Mouse (Mus musculus) left cerebral cortex, adult 8-10 months (tissue): ENCODE measurements around the gene Fgr. TPM values are rescaled to one million over a fixed set of nuclear protein-coding genes. Genes with fewer than 3 reads are reported as not detected.
"Not testable (repeated sequence)": the region's sequence is repeated elsewhere in the genome, so short reads cannot be mapped to it uniquely, and the experiment has no call there.

Experiments used
- DNase-seq, 2 experiments: peaks; one replicate each; pipeline ENCODE4 v3.0.0; 2022; ENCODE audit warnings: low spot score in 2 of 2
- total RNA-seq, 4 experiments: library from RNA; stranded (reverse); gene quantifications; 2 replicates each; pipeline ENCODE4 v1.2.4; 2022

Gene Fgr
- total RNA-seq, 4 experiments from 2014 or later = 0.17 to 1.1 (median 0.82) TPM

DNA sequence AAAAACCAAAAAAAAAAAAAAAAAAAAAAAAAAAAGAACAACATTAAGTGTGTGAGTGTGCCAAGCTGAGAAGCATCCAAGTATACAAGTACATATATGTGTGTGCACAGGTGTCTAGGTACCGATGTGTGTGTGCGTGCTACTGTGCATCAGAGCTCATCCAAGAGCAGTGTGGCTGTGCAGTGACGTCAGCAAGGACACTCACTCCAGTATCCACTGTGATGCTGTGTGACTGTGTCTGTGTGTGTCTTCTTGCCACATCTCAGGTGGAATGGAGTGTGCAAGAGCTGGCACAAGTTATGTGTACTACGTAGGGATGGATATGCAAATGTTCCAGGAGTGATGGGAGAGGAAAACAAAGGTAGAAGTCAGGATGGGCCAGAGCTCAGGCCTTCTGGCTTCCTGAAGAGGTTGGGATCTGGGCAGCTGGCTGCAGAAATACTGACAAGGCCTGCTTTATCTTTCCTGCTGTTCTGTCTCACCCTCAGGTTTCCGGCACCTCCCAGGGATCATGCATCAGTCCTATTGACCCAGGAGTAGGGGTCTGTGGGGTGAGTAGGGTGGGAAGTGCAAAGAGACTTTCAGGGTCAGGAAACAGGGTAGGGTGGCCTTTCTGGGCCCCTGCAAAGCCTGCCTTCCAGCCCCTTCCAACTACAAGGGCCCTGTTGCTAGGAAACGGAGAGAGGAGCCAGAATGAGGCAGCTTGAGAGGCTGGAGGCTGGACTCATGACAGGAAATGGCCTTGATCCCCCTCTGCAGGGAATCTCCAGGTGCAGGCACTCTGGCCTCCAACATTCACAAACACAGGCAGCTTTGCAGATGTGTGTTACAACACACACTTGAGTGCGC is 10.0 kb downstream of the Fgr start:
- DNase-seq = no peak

DNA sequence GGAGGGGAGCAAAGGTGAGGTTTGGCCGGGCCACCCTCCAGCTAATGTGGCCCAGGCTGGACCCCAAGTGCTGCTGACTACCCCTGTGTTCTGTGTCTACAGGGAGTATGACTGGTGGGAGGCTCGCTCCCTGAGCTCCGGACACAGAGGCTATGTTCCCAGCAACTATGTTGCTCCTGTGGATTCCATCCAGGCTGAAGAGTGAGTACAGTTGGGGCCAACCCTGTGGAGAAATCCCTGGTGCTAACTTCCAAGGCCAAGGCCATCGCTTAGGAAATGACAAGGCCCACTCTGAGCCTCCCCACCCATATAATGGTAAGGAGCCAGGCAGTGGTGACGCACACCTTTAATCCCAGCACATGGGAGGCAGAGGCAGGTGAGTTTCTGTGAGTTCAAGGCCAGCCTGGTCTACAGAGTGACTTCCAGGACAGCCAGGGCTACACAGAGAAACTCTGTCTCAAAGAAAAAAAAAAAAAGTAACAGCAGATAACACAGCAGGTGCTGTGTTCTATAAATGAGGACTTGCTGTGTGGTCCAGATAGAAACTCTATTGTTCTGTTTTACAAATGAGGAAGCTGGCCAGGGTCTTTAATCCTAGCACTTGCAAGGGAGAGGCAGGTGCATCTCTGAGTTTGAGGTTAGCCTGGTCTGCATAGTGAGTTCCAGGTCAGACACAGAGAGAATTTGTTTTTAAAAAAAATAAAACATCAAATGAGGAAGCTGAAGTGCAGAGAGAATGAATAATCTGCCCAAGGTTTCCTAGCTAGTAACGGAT is 14.9 kb downstream of the Fgr start:
- DNase-seq = no peak

DNA sequence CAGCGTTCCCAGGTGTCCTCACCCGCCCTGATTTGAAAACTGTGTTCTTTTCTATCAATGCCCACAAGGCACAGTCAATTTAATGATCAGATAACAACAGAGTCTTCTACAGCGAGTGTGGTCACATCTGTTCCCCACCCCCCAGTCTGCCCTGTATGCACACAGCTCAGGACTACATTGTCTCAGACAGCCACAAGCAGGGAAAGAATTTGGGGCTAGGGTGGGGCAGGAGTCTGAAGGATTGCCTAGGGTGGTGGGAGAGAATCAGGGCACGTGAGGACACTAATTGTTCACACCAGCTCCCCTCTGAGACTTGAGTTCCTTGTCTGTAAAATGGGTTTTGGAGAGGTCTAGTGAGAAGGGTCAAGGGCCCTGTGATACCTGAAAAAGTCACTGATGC is 19.7 kb downstream of the Fgr start:
- DNase-seq = no peak

DNA sequence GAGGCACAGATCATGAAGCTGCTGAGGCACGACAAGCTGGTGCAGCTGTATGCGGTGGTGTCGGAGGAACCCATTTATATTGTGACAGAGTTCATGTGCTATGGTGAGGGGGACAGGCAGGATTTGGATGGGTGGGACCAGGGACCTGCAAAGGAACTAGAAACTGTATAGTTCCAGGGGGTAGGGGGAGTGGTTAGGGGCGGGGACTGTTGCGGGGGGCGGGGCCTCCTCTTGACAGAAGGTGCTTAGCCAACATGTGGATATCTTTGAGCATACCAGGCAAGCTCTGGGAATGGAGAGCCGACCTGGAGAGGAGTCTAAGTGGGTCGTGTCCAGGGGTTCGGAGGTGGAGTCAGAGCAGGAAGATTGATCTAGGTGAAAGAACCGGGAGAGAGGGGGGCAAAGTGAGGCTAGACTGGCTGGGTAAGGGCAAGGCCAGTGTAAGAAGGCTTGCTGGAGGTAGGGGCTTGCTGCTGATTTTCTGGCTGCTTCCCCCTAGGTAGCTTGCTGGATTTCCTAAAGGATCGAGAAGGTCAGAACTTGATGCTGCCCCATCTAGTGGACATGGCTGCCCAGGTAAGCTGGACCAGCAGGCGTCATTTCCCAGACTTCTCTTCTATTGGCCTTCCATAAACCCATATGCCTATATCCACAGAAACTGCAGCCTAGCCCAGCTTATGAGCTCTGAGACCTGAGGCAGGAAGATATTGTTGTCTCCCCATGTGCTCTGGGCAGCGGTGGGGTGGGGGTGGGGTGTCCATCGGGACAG is 23.8 kb downstream of the Fgr start:
- DNase-seq = no peak

DNA sequence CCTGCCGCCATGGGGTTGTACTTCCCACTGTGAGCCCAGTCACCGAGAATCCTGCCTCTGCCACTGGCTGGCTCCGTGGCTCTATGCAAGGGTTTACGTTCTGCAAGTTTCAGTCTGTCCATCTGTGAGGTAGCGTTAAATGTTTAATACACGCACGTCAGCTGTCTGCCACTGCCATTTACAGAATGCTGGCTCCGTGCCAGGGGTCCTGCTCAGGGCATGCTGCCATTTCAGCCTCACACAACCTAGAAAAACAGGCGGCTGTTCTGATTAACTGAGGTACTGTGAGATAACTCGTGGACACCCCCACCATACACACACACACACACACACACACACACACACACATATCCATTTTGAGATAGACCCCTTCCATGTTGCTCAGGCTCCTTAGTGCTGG is 29.0 kb downstream of the Fgr start:
- no peak for DNase-seq

DNA sequence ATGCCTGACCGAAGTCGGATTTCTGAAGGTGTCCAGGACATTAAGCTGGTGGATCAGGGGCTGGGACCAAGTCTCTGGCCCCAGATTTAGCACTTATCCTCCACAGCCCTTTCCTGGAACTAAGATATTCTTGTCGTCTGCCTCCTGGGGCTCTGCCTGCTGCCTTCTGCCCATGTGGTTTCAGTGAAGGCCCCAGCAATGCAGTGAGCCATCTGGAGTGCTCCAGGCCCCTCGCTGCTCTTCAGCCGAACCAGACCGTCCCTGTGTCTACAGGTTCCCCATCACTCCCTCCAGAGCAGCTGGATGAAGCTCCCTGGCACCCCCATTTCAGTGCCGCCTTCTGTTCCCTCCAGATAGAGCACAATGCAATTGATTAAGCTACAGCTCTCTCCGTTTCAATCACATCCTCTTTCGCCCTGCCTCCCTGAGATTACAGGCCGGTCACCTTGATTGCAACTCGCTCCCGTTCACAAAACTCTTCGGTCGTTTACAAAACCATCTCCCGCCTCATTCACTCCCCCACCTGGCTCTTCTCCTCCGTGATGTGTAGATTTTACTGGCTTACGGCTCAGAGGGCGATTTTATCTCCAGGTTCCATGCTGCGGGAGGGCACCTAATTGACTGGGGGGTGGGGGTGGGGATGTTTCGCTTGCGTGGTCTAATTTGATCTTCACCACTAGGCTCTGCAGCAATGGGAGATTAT is 29.6 kb downstream of the Fgr start:
- no peak for DNase-seq

DNA sequence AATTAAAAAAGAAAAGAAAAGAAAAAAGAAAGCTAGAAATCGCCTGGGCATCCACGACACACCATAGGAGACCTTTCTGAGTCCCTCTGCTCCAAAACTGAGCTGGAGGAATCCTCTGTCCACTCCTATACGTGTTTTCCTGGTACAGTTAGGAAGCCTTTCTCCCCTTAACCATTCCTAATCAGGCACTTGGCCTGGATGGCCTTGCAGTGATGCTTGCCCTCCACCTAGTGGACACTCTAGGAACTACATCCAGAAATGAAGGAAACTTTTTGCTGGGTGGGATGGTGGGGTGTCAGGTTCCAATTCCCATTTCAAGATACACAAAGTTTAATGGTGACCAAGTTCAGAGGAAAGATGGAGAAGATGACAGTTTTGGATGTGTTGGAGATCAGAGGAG is 31.3 kb downstream of the Fgr start:
- DNase-seq = no peak

DNA sequence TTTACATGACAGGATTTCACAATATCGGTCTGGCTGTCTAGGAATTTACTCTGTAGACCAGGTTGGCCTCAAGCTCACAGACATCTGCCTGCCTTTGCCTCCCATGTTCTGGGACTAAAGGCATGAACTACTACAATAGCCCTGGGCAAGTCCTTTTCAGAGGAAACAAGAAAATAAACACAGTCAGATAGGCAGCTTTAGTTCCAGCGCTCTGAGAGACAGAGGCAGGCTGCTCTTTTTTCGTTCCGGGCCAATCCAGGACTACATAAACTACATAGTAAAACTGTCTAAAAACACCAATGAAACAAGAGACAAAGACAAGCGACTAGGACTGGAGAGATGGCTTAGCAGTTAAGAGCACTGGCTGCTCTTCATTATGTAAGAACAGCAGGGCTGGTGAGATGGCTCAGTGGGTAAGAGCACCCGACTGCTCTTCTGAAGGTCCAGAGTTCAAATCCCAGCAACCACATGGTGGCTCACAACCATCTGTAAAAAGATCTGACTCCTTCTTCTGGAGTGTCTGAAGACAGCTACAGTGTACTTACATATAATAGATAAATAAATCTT is 32.1 kb downstream of the Fgr start:
- DNase-seq = not testable (repeated sequence)

DNA sequence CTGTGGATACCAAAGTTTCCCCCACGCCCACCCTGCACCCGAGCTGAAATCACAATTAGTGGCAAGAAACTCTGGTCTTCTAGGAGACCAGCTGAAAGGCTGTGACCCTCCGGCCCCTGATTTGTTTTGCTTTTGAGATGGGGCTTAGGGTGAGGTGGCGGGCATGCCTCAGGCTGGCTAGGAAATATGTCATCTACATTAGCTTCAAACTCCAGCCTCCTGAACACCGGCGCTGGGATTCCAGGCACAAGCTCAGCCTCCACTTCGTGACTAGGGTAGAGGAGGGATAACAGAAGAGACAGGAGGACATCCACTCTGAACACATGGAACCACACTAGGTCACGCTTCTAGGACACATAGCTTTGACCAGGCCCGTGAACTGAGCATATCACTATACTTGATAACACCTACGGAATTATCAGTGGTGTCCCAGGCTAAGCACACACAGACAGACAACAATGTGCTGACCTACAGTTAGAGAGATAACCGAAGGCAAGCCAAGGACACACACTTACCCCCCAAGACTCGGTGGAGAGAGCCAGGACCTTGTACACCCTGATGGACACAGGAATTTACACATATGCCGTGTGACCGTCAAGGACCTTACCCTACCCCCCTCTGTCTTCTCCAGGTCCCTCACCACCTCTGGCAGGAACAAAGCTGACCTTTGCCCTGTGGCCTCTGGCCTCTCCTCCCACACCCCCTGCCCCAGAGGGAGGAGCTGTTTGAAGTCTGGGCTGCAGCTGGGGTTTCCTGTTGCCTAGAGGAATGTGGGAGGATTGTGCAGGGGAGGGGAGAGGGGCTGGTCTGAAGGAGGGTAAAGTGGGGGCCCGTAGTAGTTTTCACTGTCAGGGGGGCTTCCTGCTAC is 33.9 kb downstream of the Fgr start:
- no peak for DNase-seq

DNA sequence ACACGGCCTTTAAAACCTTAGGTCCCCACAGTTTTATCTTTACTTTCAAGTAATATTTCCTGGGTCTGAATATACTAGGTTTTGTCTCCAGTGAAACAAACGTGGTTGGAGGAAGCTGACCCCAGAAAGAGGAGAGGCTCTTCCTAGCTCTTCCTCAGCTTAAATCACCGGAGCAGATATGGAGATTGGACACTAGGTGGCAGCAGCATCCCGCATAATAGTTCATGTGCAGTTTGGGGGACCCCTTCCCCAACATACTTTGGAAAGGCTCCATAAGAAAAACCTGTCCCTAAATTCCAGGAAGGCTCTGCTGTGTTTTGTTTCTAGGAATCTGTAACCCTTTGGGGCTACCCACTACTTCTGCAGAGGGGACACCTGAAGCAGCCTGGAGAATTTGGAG is 35.2 kb downstream of the Fgr start:
- DNase-seq = no peak

DNA sequence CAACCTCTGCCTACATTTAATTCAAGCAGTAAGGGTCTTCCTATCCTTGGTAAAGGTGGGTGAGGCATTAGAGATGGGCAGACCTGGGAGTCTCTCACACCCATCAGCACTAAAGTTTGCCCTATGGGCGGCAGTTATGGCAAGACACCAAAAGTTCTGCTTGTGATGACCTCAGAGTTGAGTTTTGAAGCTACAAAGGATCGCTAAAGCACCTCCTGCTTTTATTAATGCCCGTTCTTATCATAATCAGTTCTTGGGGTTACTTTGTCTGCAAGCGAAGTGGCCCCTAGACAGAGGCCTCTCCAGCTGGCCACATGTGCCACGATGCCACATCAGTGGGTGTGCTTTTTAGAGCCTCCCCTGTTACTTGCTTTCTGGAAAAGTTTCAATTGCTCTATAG is 35.8 kb downstream of the Fgr start:
- no peak for DNase-seq

DNA sequence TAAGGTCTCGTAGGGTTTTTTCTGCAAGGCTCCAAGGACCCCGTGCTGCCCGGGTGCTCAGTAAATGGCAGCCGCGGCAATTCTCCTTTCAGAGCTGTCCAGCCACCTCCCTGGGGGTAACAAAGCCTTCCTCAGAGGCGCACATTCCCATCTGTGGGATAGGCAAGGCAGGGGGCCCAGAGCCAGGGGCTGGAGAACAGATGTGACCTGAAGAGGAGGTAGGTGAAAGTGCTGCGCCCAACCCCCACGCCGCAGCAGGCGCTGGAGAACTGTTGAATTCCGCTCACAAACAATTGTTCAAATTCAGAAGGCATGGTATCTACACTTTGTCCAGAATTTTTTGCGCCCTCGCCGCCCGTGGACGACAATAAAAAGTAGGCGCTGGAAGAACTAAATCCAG is 36.7 kb downstream of the Fgr start:
- no peak for DNase-seq

DNA sequence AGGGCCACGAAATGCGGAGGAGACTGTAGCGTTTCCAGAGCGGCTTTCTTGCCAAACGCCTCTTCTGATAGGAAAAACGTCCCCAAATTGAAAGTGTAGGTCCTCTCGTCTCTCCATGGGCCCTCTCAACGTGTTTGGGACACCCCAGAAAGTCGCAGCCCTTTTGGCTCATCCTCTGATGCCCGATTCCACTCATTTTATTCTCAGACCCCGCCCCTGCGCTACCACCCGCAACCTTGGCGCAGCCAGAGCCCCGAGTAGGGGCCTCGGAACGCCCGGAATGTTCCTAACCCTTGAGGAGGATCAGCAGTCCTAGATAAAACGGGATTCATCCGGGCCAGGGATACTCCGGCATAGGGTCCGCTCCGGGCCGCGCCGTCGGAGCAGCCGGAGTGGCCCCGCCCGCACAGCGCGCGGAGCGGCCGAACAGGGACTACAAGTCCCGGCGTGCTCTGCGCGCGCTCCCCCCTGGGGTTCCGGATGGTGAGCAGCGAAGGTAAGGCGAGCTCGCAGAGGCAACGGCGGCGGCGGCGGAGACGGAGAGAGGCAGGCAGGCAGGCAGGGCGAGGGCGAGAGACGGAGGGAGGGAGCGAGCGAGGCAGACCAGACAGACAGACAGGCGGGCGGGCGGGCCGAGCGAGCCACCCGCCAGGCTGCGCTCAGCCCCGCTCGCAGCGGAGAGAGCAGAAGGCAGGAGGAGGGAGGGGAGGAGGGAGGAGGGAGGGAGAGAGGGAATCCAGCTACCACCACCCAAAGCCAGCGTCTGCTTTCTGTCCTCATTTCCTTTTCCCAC is 37.3 kb downstream of the Fgr start, which contains the start of gene Ahdc1:
Gene Ahdc1 (plus strand): TSS at position 233 of the 793 bp plus-strand sequence.
- DNase-seq = peak; percentile 91 to 94

DNA sequence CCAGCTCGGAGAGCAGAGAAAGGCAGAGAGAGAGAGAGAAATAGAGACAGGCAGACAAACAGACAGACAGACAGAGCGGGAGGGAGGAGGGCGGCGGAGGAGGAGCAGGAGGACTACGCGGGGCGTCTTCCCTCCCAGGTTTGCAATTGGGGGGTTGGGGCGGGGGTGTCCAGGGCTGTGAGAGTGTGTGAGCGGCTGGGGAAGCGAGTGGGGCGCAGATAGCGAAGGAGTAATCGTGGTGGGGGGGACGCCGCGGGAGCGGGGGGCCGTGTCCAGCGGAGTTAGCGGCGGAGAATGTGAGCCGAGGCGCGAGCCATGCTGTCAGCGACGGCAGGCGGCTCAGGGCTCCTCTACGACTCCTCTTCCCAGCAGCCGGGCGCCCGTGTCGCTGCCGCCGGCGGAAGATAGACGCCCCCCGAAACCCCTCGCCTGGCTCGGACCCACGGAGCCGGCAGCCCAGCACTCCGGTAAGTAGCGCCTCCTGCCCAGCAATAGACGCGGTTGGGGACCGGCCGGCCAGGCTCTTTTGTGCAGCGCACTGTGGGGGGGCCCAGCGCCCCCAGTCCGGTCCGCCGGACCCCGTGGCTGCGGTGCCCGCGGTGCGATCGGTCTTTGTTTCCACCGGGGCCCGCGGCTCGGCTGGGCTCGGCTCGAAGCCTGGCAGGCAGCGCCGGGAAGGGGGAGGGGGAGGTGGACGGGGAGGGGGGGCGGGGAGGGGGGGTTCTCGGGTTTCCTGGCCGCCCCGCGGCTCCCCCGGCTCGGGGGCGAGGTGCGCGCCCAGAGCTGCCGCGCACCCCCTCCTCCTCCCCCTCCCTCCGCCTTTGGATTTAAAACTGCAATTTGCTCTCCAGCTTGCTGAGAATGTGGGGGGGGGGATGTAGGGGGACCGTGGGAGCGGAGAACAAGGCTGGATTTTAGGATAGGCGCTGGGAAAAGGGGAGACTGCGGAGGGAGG is 38.2 kb downstream of the Fgr start:
- DNase-seq = no peak

DNA sequence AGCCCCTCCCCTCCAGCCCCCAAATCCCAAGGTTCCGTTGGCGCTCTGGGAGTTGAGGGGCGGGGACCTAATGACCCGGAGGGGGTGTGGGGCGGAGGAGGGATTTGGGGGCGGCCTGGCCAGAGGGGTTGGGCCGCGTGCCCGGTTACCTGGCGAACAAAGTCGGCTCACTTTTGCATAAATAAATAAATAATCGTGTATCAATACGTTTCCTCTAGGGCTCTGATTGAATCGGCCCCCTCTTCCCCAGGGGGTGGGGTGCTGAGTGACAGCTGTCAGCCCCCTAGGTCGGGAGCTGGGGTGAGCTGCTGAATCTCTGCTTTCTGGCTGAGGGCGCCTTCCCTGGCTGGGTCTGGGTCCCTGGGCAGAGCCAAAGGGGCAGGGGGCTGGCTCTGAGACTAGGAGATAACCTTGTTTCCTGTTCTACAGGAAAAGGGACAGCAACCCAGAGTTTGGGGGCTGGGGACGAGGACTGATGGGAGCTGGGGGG is 38.9 kb downstream of the Fgr start:
- DNase-seq = no peak

DNA sequence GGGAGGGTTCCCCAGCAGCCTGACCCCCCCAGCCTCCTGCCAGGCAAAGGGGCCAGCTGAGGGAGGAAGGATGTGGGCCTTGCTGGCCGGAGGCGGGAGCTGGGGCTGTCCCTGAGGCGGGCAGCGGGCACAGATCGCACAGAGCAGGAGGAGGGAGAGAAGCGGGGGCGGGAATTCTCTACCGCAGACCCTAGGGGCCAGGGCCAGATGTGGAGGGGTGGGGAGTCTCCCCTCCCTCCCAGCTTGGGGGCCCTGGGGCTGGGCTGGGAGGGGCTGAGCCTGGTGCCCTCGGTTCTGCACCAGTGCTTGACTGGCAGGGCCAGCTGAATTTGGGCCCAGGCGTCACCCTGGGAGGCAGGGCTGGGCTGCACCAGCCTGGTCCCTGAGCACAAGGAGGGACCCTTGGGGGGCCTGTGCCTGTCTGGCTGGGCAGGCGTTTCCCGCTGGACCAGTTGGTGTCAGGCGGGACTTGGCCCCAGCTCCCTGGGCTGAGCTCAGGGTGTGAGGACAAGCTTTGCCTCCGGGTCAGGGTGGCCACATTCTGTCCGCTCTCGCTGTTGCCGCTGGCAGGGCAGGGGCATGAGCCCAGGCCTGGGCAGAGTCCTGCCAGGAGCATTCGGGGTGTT is 39.5 kb downstream of the Fgr start:
- DNase-seq = peak in 1 of 2 experiments; percentile 71

DNA sequence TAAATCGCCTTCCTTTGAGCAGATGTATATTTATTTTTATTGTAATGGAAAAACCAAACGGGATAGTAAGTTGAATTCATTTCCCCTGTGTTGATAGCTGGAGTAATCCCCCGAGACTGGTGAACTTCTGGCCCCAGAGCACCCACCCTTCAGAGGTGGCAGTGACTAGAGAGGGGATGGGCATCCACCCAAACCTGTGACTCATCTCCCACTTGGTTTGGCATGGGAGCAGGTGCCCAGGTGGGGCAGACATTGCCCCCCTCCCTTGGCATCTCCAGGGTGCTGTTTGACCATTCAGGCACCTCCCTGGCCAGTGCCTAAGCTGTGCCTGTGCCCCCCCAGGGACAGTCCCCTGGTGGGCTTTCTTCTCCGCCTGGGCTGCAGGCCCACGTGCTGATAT is 40.2 kb downstream of the Fgr start:
- no peak for DNase-seq
